Comparison of ENCODE assay signal across 27 mouse cellular contexts in the genomic region with DNA sequence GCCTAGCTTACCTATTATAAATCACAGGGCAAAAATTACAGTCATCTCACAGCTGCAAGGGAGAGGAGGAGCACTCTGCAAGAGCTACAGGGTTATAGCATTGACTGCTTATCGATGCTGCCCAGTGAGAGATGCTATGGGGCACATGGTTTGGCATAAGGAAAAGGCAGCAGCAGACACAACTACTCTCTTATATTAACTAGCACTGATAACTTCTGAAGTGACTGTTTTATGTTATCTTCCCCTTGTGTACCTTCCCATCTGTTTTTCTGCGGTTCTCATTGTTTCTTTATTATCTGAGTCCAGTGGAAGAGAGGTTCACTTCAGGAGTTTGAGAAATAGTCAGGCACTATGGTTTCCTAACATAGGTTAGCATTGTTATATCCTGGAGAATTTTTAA.
"Had no signal": no experiment of that assay in that cellular context is flagged by ENCODE, and none has a peak within 500 bp of the region (broad histone marks: within the 10 kb centered on the region; RNA-seq: fewer than 3 reads in every experiment).

No protein-coding gene starts in this region.

- DNase-seq: left cerebral cortex, postnatal 4 days; liver; liver, embryonic 13.5 days; liver, postnatal 0 days; lung, adult 18-20 months; lung, adult 2 months; lung, embryonic 14.5 days; lung, postnatal 10 days; lung, postnatal 14 days; lung, postnatal 36 days; midbrain, embryonic 14.5 days had no signal

- H3K9ac ChIP-seq: limb, embryonic 12.5 days; limb, embryonic 13.5 days; limb, embryonic 15.5 days; liver, embryonic 12.5 days; liver, embryonic 13.5 days; liver, embryonic 14.5 days; liver, embryonic 15.5 days; liver, postnatal 0 days; lung, embryonic 14.5 days; lung, embryonic 15.5 days; midbrain, embryonic 12.5 days; midbrain, embryonic 13.5 days; midbrain, embryonic 15.5 days; neural tube, embryonic 12.5 days had no signal

- H3K4me1 ChIP-seq: limb, embryonic 10.5 days; limb, embryonic 12.5 days; limb, embryonic 13.5 days; limb, embryonic 15.5 days; liver, embryonic 12.5 days; liver, embryonic 13.5 days; liver, embryonic 15.5 days; lung, embryonic 15.5 days; megakaryocyte, embryonic 14.5 days; midbrain, embryonic 10.5 days; midbrain, embryonic 12.5 days; midbrain, embryonic 13.5 days; midbrain, embryonic 15.5 days; neural tube, embryonic 12.5 days had no signal

- H3K4me3 ChIP-seq: limb, embryonic 10.5 days; limb, embryonic 12.5 days; limb, embryonic 13.5 days; limb, embryonic 15.5 days; liver, embryonic 12.5 days; liver, embryonic 13.5 days; liver, embryonic 15.5 days; lung, embryonic 15.5 days; megakaryocyte, embryonic 14.5 days; midbrain, embryonic 10.5 days; midbrain, embryonic 12.5 days; midbrain, embryonic 13.5 days; midbrain, embryonic 15.5 days; myocyte; neural tube, embryonic 12.5 days had no signal

- H3K36me3 ChIP-seq: limb, embryonic 10.5 days; limb, embryonic 12.5 days; limb, embryonic 13.5 days; limb, embryonic 15.5 days; liver, embryonic 12.5 days; liver, embryonic 13.5 days; liver, embryonic 15.5 days; lung, embryonic 15.5 days; midbrain, embryonic 10.5 days; midbrain, embryonic 12.5 days; midbrain, embryonic 13.5 days; midbrain, embryonic 15.5 days; neural tube, embryonic 12.5 days had no signal

- H3K27me3 ChIP-seq: limb, embryonic 12.5 days; limb, embryonic 13.5 days; limb, embryonic 15.5 days; liver, embryonic 12.5 days; liver, embryonic 13.5 days; liver, embryonic 15.5 days; lung, embryonic 15.5 days; megakaryocyte, embryonic 14.5 days; midbrain, embryonic 12.5 days; midbrain, embryonic 13.5 days; midbrain, embryonic 15.5 days; neural tube, embryonic 12.5 days had no signal

- H3K27ac ChIP-seq: limb, embryonic 10.5 days; limb, embryonic 12.5 days; limb, embryonic 13.5 days; limb, embryonic 15.5 days; liver, embryonic 12.5 days; liver, embryonic 13.5 days; liver, embryonic 14.5 days; liver, embryonic 15.5 days; lung, embryonic 15.5 days; macrophage; midbrain, embryonic 10.5 days; midbrain, embryonic 12.5 days; midbrain, embryonic 13.5 days; midbrain, embryonic 15.5 days; neural tube, embryonic 12.5 days had no signal

- H3K9me3 ChIP-seq: limb, embryonic 10.5 days; limb, embryonic 12.5 days; limb, embryonic 13.5 days; limb, embryonic 15.5 days; liver, embryonic 12.5 days; liver, embryonic 13.5 days; liver, embryonic 15.5 days; lung, embryonic 15.5 days; megakaryocyte, embryonic 14.5 days; midbrain, embryonic 10.5 days; midbrain, embryonic 12.5 days; midbrain, embryonic 13.5 days; midbrain, embryonic 15.5 days; neural tube, embryonic 12.5 days had no signal
